Mouse (Mus musculus) fat pad, adult 2 months (tissue): ENCODE results near the gene Hcar2.
A peak's percentile ranks its signal among the peaks of the same experiment; 100 is the strongest.

Experiments
- DNase-seq: peaks from one replicate; pipeline ENCODE4 v3.0.0-alpha.2; 2011; ENCODE audit warnings: low read depth, low spot score; ENCODE audit errors: extremely low read depth

Gene Hcar2

GRCm38 (mm10) chr5:123865365-123865764 is at the start of gene Hcar2:
TSS of gene Hcar2 (minus strand) at chr5:123865499.
- peak; percentile 76 for DNase-seq

DNA sequence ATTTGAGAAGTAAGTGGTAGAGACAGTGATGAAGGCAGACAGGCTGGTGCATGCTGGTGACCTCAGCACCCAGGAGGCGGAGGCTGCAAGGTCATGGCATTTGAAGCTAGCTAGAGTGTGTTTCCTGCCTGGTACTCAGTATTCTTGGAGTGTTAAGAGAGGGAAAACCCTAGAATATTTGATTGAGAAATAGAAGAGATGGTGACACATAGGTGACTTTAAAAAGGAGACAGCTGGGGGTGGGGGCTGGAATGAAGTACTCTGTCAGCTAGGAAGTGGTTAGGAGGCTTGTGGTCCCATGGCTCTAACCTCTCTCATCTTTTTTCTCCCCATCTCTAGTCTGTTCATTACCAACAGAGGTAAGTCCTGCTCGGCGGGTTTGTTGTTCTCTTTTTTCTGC is 49.6 kb upstream of the Hcar2 start:
- DNase-seq, result no peak

- DNase-seq, result no peak
Measured at GRCm38 (mm10) chr5:123907631-123907977, 42.3 kb upstream of the Hcar2 start.

GRCm38 (mm10) chr5:123906976-123907630 is 41.8 kb upstream of the Hcar2 start, which contains the start of gene Denr:
TSS of gene Denr (plus strand) at chr5:123907175.
- DNase-seq, result no peak

DNA sequence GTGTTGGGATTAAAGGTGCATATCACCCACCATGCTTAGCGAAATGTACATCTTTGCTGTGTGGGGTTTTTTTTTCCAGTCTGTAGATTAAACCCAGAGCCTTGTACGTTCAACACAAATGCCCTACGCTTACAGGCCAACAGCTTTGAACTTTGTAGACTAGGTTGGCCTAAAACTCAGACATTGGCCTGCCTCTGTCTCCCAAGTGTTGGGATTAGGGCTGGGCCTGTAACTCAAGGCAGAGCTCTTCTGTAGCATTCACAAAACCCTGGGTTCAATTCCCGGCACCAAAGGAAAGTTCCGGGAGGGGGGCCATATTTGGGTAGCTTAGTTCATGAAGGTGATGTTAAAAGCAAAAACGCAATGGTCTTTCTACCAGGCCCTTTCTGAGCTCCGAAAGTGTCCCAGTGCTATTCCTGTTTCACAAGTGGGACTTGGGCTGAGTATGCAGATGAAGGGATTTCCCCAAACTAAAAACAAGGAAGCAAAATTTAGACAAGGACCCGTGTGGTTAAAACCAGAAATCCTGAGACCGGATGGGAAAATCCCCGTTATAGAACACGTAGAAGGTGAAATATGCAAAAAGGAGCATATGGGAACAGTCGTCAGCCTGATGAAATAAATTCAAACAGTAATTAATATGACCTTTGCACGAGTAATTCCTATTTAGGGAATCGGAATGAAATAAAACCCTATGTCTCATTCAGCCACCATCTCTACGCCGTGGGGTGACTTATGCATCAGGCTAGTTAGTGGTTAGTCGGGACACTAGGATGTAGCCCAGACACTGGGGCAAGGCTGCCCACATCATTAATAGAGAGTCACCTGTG is 41.1 kb upstream of the Hcar2 start:
- DNase-seq, result no peak

DNA sequence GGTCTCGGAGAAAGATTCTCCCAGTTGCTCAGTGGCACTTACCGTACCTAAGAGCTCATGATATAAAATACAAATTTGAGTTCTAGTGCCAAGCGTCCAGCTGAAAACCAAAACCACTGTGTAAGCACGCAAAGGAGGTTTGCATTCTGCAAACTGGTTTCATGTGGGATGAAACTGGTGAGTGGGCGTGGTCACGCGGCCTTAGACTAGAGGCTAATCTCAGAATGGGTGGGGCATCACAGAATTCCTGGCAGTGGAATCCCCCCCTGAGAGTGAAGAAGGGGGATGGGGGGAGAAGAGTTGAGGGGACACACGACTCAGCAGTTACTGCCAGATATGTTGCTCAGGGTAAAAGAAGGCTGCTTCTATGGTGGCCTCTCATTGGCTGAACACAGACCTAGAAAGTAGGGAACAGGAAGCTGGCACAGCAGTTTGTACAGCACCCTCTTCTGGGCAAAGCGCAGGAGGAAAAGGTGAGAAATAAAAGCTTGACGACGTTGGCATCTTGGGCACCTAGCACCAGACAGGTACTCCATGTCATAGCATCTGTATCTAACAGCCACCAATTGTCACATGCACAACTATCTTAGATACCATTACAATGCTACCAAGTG is 38.9 kb upstream of the Hcar2 start:
- no peak for DNase-seq

DNA sequence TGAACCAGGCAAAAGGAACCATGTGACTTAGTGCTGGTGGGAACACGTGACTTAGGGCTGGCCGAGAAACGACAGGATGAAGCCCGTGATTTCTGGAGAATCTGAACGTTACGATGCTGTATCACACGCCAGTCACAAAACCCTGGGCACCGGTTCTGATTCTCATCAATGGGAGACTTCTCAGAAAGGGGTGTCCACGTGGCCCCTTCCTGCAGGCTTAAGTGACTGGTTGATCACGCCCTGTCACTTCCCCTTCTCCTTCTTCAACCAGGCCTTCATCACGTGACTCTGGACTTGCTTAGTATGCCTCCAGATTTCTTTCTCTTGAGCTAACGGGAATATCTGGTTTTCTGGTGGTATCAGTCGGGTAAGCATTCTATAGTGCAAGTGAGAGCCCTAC is 32.1 kb upstream of the Hcar2 start:
- DNase-seq, result no peak

DNA sequence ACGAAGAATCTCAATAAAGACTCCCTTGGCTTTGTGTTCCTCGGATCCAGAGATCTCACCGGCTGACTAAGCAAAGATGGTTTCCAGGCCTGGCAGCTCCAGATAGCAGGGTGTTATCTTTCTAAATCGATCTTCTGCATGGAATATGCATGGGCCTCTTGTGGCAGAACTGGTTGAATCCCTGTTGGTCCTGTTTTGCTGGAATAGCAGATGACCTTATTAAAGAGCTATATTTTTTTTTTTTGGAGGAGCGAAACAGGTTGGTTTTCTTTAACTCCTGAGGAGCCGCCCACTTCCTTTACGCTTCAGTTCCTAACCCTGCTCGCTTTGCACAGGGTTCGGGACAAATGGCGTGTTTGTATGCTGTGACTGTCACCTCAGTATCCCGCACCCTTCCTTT is 31.1 kb upstream of the Hcar2 start:
- peak; percentile 55 for DNase-seq

DNA sequence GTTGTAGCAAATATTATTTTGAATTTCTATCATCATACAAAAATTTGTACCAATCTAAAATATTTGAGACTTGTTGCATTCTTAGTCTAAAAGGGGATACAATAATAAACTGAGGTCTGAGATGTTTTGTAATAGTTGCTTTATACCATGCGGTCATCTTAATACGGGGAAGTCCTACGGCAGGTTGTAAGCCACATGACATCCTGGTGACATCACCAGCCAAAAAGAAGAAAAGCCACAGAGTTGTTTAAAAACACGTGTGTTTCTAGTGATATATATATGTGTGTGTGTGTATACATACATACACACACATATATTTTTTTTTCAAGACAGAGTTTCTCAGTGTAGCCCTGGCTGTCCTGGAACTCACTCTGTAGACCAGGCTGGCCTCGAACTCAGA is 28.2 kb upstream of the Hcar2 start:
- DNase-seq, result no peak

GRCm38 (mm10) chr5:123891669-123892068 is 26.4 kb upstream of the Hcar2 start:
- no peak for DNase-seq

GRCm38 (mm10) chr5:123890987-123891386 is 25.7 kb upstream of the Hcar2 start:
- no peak for DNase-seq

DNA sequence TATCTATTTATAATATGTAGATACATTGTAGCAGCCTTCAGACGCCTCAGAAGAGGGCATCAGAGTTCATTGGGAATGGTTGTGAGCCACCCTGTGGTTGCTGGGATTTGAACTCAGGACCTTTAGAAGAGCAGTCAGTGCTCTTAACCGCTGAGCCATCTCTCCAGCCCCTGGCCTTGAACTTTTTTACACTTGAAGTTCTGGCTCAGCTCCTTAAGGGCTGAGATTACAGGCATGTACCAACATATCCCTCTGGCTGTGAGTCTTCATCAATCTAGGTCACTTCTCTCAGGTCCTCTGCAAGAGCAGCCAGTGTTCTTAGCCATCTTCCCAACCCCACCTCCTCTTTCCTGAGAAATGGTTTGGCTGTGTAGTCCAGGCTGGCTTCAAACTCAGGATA is 25.0 kb upstream of the Hcar2 start:
- no peak for DNase-seq

GRCm38 (mm10) chr5:123886365-123886764 is 21.1 kb upstream of the Hcar2 start:
- DNase-seq, result no peak

- DNase-seq, result no peak
Measured at GRCm38 (mm10) chr5:123884332-123884731, 19.0 kb upstream of the Hcar2 start.

DNA sequence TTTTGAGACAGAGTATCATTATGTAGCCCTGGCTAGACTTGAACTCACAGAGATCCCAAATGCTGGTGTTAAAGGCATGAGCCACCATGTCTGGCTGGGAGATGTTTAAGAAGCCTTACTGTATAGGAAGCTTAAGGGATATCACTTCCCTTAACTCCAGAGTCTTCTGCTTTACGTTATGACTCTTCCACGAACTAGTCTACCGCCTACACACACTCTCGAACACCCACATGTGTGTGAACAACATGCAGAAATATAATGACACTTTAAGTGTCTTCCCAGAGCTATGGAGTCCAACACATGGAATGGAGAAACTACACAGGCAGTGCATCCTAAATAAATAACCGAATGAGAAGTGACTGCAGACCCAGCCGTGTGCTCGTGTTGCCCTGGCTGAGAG is 18.6 kb upstream of the Hcar2 start:
- no peak for DNase-seq

GRCm38 (mm10) chr5:123880778-123881177 is 15.5 kb upstream of the Hcar2 start:
- DNase-seq, result no peak

GRCm38 (mm10) chr5:123879928-123880327 is 14.6 kb upstream of the Hcar2 start, which contains the start of gene Hcar1:
TSS of gene Hcar1 (minus strand) at chr5:123880020.
- no peak for DNase-seq

DNA sequence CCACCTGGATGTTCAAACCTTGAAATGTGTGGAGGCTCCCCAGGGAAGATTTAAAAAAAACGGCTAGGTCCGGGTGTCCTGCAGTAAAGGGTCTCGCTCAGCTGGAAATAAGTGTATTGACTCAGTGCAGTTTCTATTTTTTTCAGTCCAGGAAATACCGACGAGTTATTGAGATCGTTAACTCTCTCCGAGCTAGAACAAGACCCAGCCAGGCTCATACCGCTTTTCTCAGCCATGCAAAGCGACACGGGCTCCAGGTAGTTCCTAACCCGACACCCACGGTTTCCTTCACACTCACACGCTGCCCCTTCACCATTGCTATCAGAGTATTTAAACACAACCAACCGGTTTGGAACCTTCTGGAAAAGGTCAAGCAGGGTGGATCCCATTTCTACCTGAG is 12.8 kb upstream of the Hcar2 start:
- no peak for DNase-seq

- DNase-seq, result no peak
Measured at GRCm38 (mm10) chr5:123874177-123874576, 8.9 kb upstream of the Hcar2 start.

- DNase-seq, result no peak
Measured at GRCm38 (mm10) chr5:123869615-123870014, 4.3 kb upstream of the Hcar2 start.

GRCm38 (mm10) chr5:123866457-123866856 is 1.2 kb upstream of the Hcar2 start:
- DNase-seq, result no peak

GRCm38 (mm10) chr5:123863934-123864333 is 1.4 kb downstream of the Hcar2 start:
- DNase-seq, result no peak
